In the genomic region with DNA sequence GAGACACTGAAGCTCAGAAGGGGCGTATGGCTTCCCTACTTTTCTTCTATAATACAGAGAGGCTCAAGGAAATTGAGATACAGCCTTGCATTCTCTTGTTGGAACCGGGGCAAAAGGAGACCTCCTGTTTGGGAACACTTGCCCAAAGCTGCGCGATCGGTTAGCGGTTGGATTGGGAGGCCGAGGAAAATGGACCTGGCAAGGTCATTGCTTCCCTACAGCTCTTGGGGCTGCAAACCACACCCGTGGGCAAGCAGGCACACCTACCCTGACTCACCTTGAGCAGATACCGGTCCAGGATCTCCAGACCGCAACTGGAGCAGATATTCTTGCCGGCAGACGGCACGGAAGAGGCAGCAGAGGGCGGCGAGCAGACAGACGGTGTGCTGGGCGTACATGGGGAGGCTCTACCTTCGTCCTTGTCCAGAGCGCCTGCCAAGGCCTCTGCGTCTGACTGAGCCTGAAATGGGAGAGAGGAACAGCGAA, we compare ENCODE assay signal across 7 mouse cellular contexts. TPM values are rescaled to one million over a fixed set of nuclear protein-coding genes. Genes with fewer than 3 reads are reported as not detected.
DNase-seq lines count a peak whose midpoint lies in the region; ATAC-seq lines count a peak whose summit lies in the region.

No protein-coding gene starts in this region.

- 4% methylated on average over 21 of the region's 21 CpGs for WGBS in liver, embryonic 11.5 days
- WGBS in forebrain, embryonic 11.5 days, result 2% methylated on average over 21 of the region's 21 CpGs
- 5% methylated on average over 21 of the region's 21 CpGs for WGBS in intestine, embryonic 15.5 days
- WGBS in neural tube, embryonic 14.5 days, result 3% methylated on average over 21 of the region's 21 CpGs

- H3K27ac ChIP-seq in liver, embryonic 11.5 days (ENCODE audit: low read depth, low read length), result no peak overlapping the region
- H3K27ac ChIP-seq in forebrain, embryonic 11.5 days (ENCODE audit: low read depth, low read length), result 0 out of 2 replicates have a peak overlapping the region, but pooled peaks have one; percentile 27
- no peak overlapping the region for H3K27ac ChIP-seq in intestine, embryonic 15.5 days
- no peak overlapping the region for H3K27ac ChIP-seq in neural tube, embryonic 14.5 days (ENCODE audit: low read depth, low read length)

- no peaks in the 10 kb centered on the region for H3K9me3 ChIP-seq in liver, embryonic 11.5 days (ENCODE audit: control insufficient read depth, low read length)
- H3K9me3 ChIP-seq in forebrain, embryonic 11.5 days (ENCODE audit: control insufficient read depth, low read length), result no peaks in the 10 kb centered on the region
- H3K9me3 ChIP-seq in intestine, embryonic 15.5 days, result no peaks in the 10 kb centered on the region
- no peaks in the 10 kb centered on the region for H3K9me3 ChIP-seq in neural tube, embryonic 14.5 days (ENCODE audit: control insufficient read depth, low read length)

- DNase-seq in liver, embryonic 11.5 days (ENCODE audit: low spot score), result peak; percentile 50
- no peak for DNase-seq in liver
- no peak for DNase-seq in forebrain, embryonic 11.5 days (ENCODE audit: low spot score)
- no peak for DNase-seq in frontal cortex, postnatal 25 days (ENCODE audit: low spot score in 2 of 2)
- no peak for DNase-seq in urinary bladder, postnatal 4 days (ENCODE audit: low spot score in 2 of 2)

- H3K36me3 ChIP-seq in liver, embryonic 11.5 days (ENCODE audit: control insufficient read depth, insufficient read depth, low read length), result no peaks in the 10 kb centered on the region
- H3K36me3 ChIP-seq in forebrain, embryonic 11.5 days (ENCODE audit: control insufficient read depth, insufficient read depth, low read length), result no peaks in the 10 kb centered on the region
- no peaks in the 10 kb centered on the region for H3K36me3 ChIP-seq in intestine, embryonic 15.5 days
- H3K36me3 ChIP-seq in neural tube, embryonic 14.5 days (ENCODE audit: control insufficient read depth, insufficient read depth, low read length), result no peaks in the 10 kb centered on the region

- H3K9ac ChIP-seq in liver, embryonic 11.5 days (ENCODE audit: low read depth, low read length), result no peak overlapping the region
- peak overlapping the region; percentile 17 for H3K9ac ChIP-seq in forebrain, embryonic 11.5 days (ENCODE audit: low read length)
- H3K9ac ChIP-seq in intestine, embryonic 15.5 days, result no peak overlapping the region
- H3K9ac ChIP-seq in neural tube, embryonic 14.5 days (replicated peaks; ENCODE audit: low read depth, low read length), result no peak overlapping the region

- H3K4me1 ChIP-seq in liver, embryonic 11.5 days (replicated peaks; ENCODE audit: control insufficient read depth, insufficient read depth, low read length), result peaks cover 5% of the 10 kb centered on the region
- H3K4me1 ChIP-seq in forebrain, embryonic 11.5 days (replicated peaks; ENCODE audit: control insufficient read depth, insufficient read depth, low read length), result peaks cover 19% of the 10 kb centered on the region; the same call in 1 of the 2 replicates
- peaks cover 28% of the 10 kb centered on the region for H3K4me1 ChIP-seq in intestine, embryonic 15.5 days (replicated peaks)
- H3K4me1 ChIP-seq in neural tube, embryonic 14.5 days (ENCODE audit: control insufficient read depth, insufficient read depth, low read length), result peaks cover 20% of the 10 kb centered on the region

- H3K27me3 ChIP-seq in liver, embryonic 11.5 days (replicated peaks; ENCODE audit: control insufficient read depth, insufficient read depth, low read length), result peaks cover 99% of the 10 kb centered on the region
- H3K27me3 ChIP-seq in forebrain, embryonic 11.5 days (ENCODE audit: control insufficient read depth, insufficient read depth, low read length), result peaks cover 95% of the 10 kb centered on the region
- H3K27me3 ChIP-seq in intestine, embryonic 15.5 days (replicated peaks), result peaks cover 90% of the 10 kb centered on the region
- peaks cover 60% of the 10 kb centered on the region for H3K27me3 ChIP-seq in neural tube, embryonic 14.5 days (ENCODE audit: control insufficient read depth, insufficient read depth, low read length)

- peak overlapping the region; percentile 43; the same call in 1 of the 2 replicates for H3K4me2 ChIP-seq in liver, embryonic 11.5 days
- peak overlapping the region; percentile 35; the same call in 1 of the 2 replicates for H3K4me2 ChIP-seq in forebrain, embryonic 11.5 days (ENCODE audit: low read depth, low read length, severe bottlenecking)
- H3K4me2 ChIP-seq in intestine, embryonic 15.5 days (replicated peaks), result peak overlapping the region; percentile 48
- H3K4me2 ChIP-seq in neural tube, embryonic 14.5 days (ENCODE audit: low read depth, low read length), result no peak overlapping the region

- H3K4me3 ChIP-seq in liver, embryonic 11.5 days (ENCODE audit: low read depth, low read length), result no peak overlapping the region
- H3K4me3 ChIP-seq in forebrain, embryonic 11.5 days (ENCODE audit: low read depth, low read length), result peak overlapping the region; percentile 25
- H3K4me3 ChIP-seq in intestine, embryonic 15.5 days (replicated peaks), result peak overlapping the region; percentile 19
- H3K4me3 ChIP-seq in neural tube, embryonic 14.5 days (ENCODE audit: low read depth, low read length), result 0 out of 2 replicates have a peak overlapping the region, but pooled peaks have one; percentile 3

- ATAC-seq in liver, embryonic 11.5 days (replicated peaks; ENCODE audit: low FRiP score), result no peak
- ATAC-seq in forebrain, embryonic 11.5 days (replicated peaks; ENCODE audit: low FRiP score), result no peak
- ATAC-seq in intestine, embryonic 15.5 days, result no peak
- no peak for ATAC-seq in neural tube, embryonic 14.5 days (ENCODE audit: low read depth)

RNA-seq across cellular contexts. Expression of a gene that starts 2.1 kb away (rescaled TPM):
- 0.59 and 0.99 TPM in 2 replicates for polyA plus RNA-seq in liver, embryonic 11.5 days (2014; fragmentation: Nextera tagmentation; extraction: Ambion mirVana)
- polyA plus RNA-seq in forebrain, embryonic 11.5 days (2014; fragmentation: Nextera tagmentation; extraction: Ambion mirVana), result 10.6 and 19.0 TPM in 2 replicates
- polyA plus RNA-seq in intestine, embryonic 15.5 days (2015; fragmentation: Nextera tagmentation; extraction: Ambion mirVana), result 1.6 and 2.0 TPM in 2 replicates
- polyA plus RNA-seq in neural tube, embryonic 14.5 days (2014; fragmentation: Nextera tagmentation; extraction: Ambion mirVana), result 1.6 TPM in 1 of 2 replicates, not detected in the other

RNA-seq across cellular contexts. Expression of a gene that starts 33.1 kb away (rescaled TPM):
- 31.4 and 36.2 TPM in 2 replicates for polyA plus RNA-seq in liver, embryonic 11.5 days (2014; fragmentation: Nextera tagmentation; extraction: Ambion mirVana)
- polyA plus RNA-seq in forebrain, embryonic 11.5 days (2014; fragmentation: Nextera tagmentation; extraction: Ambion mirVana), result 23.2 and 28.2 TPM in 2 replicates
- 35.1 and 35.9 TPM in 2 replicates for polyA plus RNA-seq in intestine, embryonic 15.5 days (2015; fragmentation: Nextera tagmentation; extraction: Ambion mirVana)
- polyA plus RNA-seq in neural tube, embryonic 14.5 days (2014; fragmentation: Nextera tagmentation; extraction: Ambion mirVana), result 24.8 and 30.4 TPM in 2 replicates

RNA-seq across cellular contexts. Expression of a gene that starts 33.5 kb away (rescaled TPM):
- polyA plus RNA-seq in liver, embryonic 11.5 days (2014; fragmentation: Nextera tagmentation; extraction: Ambion mirVana), result 38.4 and 42.8 TPM in 2 replicates
- 98.2 and 100 TPM in 2 replicates for polyA plus RNA-seq in forebrain, embryonic 11.5 days (2014; fragmentation: Nextera tagmentation; extraction: Ambion mirVana)
- polyA plus RNA-seq in intestine, embryonic 15.5 days (2015; fragmentation: Nextera tagmentation; extraction: Ambion mirVana), result 49.0 and 54.4 TPM in 2 replicates
- polyA plus RNA-seq in neural tube, embryonic 14.5 days (2014; fragmentation: Nextera tagmentation; extraction: Ambion mirVana), result 138 and 145 TPM in 2 replicates

RNA-seq across cellular contexts. Expression of a gene that starts 53.9 kb away (rescaled TPM):
- polyA plus RNA-seq in liver, embryonic 11.5 days (2014; fragmentation: Nextera tagmentation; extraction: Ambion mirVana), result 0.27 TPM in 1 of 2 replicates, not detected in the other
- 0.47 and 0.68 TPM in 2 replicates for polyA plus RNA-seq in forebrain, embryonic 11.5 days (2014; fragmentation: Nextera tagmentation; extraction: Ambion mirVana)
- 0.21 TPM in 1 of 2 replicates, not detected in the other for polyA plus RNA-seq in intestine, embryonic 15.5 days (2015; fragmentation: Nextera tagmentation; extraction: Ambion mirVana)
- polyA plus RNA-seq in neural tube, embryonic 14.5 days (2014; fragmentation: Nextera tagmentation; extraction: Ambion mirVana), result 0.40 and 1.3 TPM in 2 replicates

RNA-seq across cellular contexts. Expression of a gene that starts 53.9 kb away (rescaled TPM):
- polyA plus RNA-seq in liver, embryonic 11.5 days (2014; fragmentation: Nextera tagmentation; extraction: Ambion mirVana), result 251 and 269 TPM in 2 replicates
- polyA plus RNA-seq in forebrain, embryonic 11.5 days (2014; fragmentation: Nextera tagmentation; extraction: Ambion mirVana), result 177 and 184 TPM in 2 replicates
- 288 and 322 TPM in 2 replicates for polyA plus RNA-seq in intestine, embryonic 15.5 days (2015; fragmentation: Nextera tagmentation; extraction: Ambion mirVana)
- polyA plus RNA-seq in neural tube, embryonic 14.5 days (2014; fragmentation: Nextera tagmentation; extraction: Ambion mirVana), result 302 and 344 TPM in 2 replicates
